In the genomic region with DNA sequence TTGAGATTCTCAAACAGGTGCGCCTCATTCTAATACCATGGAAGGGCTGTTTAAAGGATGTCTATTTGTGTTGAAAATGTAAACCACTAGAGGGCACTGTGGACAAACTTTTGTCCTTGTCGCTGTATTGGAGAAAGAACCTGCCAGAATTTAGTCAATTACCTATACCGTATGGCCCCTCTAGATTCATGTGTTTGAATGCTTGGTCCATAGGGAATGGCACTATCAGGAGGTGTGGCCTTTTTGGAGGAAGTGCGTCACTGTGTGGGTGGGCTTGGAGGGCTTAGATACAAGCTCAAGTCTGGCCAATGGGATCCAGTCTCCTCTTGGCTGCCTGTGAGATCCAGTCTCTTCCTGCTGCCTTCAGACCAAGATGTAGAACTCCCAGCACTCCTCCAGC, we compare ENCODE assay signal across 8 mouse cellular contexts.
A peak's percentile ranks its signal among the peaks of the same experiment; 100 is the strongest.
DNase-seq lines count a peak whose midpoint lies in the region; ATAC-seq lines count a peak whose summit lies in the region.

No protein-coding gene starts in this region.

- no peaks in the 10 kb centered on the region for H3K4me1 ChIP-seq in forebrain, embryonic 11.5 days (replicated peaks; ENCODE audit: control insufficient read depth, insufficient read depth, low read length)
- no peaks in the 10 kb centered on the region for H3K4me1 ChIP-seq in midbrain, embryonic 12.5 days

- no peak overlapping the region for H3K9ac ChIP-seq in forebrain, embryonic 11.5 days (ENCODE audit: low read length)
- no peak overlapping the region for H3K9ac ChIP-seq in midbrain, embryonic 12.5 days (replicated peaks)

- no peak overlapping the region for H3K27ac ChIP-seq in forebrain, embryonic 11.5 days (ENCODE audit: low read depth, low read length)
- no peak overlapping the region for H3K27ac ChIP-seq in midbrain, embryonic 12.5 days (replicated peaks)

- H3K9me3 ChIP-seq in forebrain, embryonic 11.5 days (ENCODE audit: control insufficient read depth, low read length) = no peaks in the 10 kb centered on the region
- H3K9me3 ChIP-seq in midbrain, embryonic 12.5 days = 0 out of 2 replicates have a peak, but pooled peaks cover 4% of the 10 kb centered on the region

- DNase-seq in CD4-positive, CD25-positive, alpha-beta regulatory T cell, adult 2 months (ENCODE audit: low read depth, low spot score) = peak; percentile 15
- peak; percentile 43 for DNase-seq in right cerebral cortex, postnatal 25 days
- no peak for DNase-seq in right cerebral cortex, postnatal 36 days (ENCODE audit: low spot score in 2 of 2)
- peak; percentile 55 for DNase-seq in forebrain, embryonic 11.5 days (ENCODE audit: low spot score)
- peak; percentile 18 for DNase-seq in kidney, postnatal 14 days
- no peak for DNase-seq in ovary, postnatal 14 days (ENCODE audit: low spot score)

- no peaks in the 10 kb centered on the region for H3K27me3 ChIP-seq in forebrain, embryonic 11.5 days (ENCODE audit: control insufficient read depth, insufficient read depth, low read length)
- 0 out of 2 replicates have a peak, but pooled peaks cover 3% of the 10 kb centered on the region for H3K27me3 ChIP-seq in midbrain, embryonic 12.5 days

- no peak overlapping the region for H3K4me2 ChIP-seq in forebrain, embryonic 11.5 days (ENCODE audit: low read depth, low read length, severe bottlenecking)
- no peak overlapping the region for H3K4me2 ChIP-seq in midbrain, embryonic 12.5 days (replicated peaks)

- H3K4me3 ChIP-seq in forebrain, embryonic 11.5 days (ENCODE audit: low read depth, low read length) = no peak overlapping the region
- H3K4me3 ChIP-seq in midbrain, embryonic 12.5 days = no peak overlapping the region

- WGBS in forebrain, embryonic 11.5 days = 23% methylated on average over 4 of the region's 4 CpGs
- WGBS in midbrain, embryonic 12.5 days = 17% methylated on average over 4 of the region's 4 CpGs

- no peak for ATAC-seq in CD4-positive, CD25-positive, alpha-beta regulatory T cell, adult 4 months
- peak; percentile 80 for ATAC-seq in forebrain, embryonic 11.5 days (replicated peaks; ENCODE audit: low FRiP score)
- peak; percentile 79 for ATAC-seq in midbrain, embryonic 12.5 days (ENCODE audit: low FRiP score, low read depth)

- no peaks in the 10 kb centered on the region for H3K36me3 ChIP-seq in forebrain, embryonic 11.5 days (ENCODE audit: control insufficient read depth, insufficient read depth, low read length)
- no peaks in the 10 kb centered on the region for H3K36me3 ChIP-seq in midbrain, embryonic 12.5 days

Comparison
In these comparisons a context has a peak if more than half of its experiments do, and no peak if none do; other contexts are left out.
1. DNase-seq: peak in CD4-positive, CD25-positive, alpha-beta regulatory T cell, adult 2 months (single experiment), right cerebral cortex, postnatal 25 days (single experiment), forebrain, embryonic 11.5 days (single experiment) and kidney, postnatal 14 days (single experiment); none in right cerebral cortex, postnatal 36 days (0 of 2) and ovary, postnatal 14 days (single experiment).